ENCODE assay signal across 10 mouse cellular contexts in the genomic region with DNA sequence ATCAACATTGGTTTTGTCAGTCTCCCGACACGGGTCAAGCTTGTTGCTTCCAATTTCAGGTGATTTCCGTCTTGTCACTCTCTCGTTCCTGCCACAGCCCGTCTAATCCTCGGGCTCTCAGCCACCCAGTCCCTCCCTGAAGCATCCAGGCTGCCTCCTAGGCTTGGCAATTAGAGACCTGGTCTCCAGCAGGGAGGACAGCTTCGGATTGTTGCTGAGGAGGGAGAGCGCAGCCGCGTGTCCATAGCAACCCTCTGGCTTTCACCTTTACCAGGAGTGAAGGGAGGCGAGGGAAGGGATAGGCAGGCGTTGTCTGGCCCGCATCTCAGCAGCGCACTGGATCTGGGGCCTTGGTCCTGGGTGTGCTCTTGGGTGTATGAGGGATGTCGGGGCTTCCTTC. TPM values are rescaled to one million over a fixed set of nuclear protein-coding genes. Genes with fewer than 3 reads are reported as not detected.
DNase-seq lines count a peak whose midpoint lies in the region; ATAC-seq and TF ChIP-seq lines count a peak whose summit lies in the region.
"Had no signal": no experiment of that assay in that cellular context is flagged by ENCODE, and none has a peak within 500 bp of the region (broad histone marks: within the 10 kb centered on the region; RNA-seq: fewer than 3 reads in every experiment).

No protein-coding gene starts in this region.

- WGBS in kidney, embryonic 15.5 days: 28% methylated on average over 15 of the region's 15 CpGs
- WGBS in kidney, adult 2 months: 40% methylated on average over 15 of the region's 15 CpGs
- 12% methylated on average over 15 of the region's 15 CpGs for WGBS in forebrain, embryonic 11.5 days
- 29% methylated on average over 15 of the region's 15 CpGs for WGBS in intestine, embryonic 15.5 days
- 22% methylated on average over 15 of the region's 15 CpGs for WGBS in neural tube, embryonic 14.5 days
- WGBS in liver, embryonic 12.5 days (ENCODE audit: insufficient replicate concordance): 33% methylated on average over 15 of the region's 15 CpGs
- 36% methylated on average over 15 of the region's 15 CpGs for WGBS in liver, embryonic 11.5 days

- DNase-seq in kidney, adult 2 months: no peak
- DNase-seq in forebrain, embryonic 11.5 days (ENCODE audit: low spot score): peak; percentile 60
- no peak for DNase-seq in spleen, adult 12 weeks (ENCODE audit: low spot score)
- no peak for DNase-seq in liver, embryonic 11.5 days (ENCODE audit: low spot score)
- DNase-seq: kidney, adult 11 months; liver, embryonic 13.5 days had no signal

- H3K4me1 ChIP-seq in kidney, embryonic 15.5 days: peaks cover 4% of the 10 kb centered on the region
- no peaks in the 10 kb centered on the region for H3K4me1 ChIP-seq in kidney, adult 2 months (ENCODE audit: control insufficient read depth, insufficient read depth, low read length)
- 0 out of 2 replicates have a peak, but pooled peaks cover 3% of the 10 kb centered on the region for H3K4me1 ChIP-seq in forebrain, embryonic 11.5 days (replicated peaks; ENCODE audit: control insufficient read depth, insufficient read depth, low read length)
- H3K4me1 ChIP-seq in intestine, embryonic 15.5 days (replicated peaks): no peaks in the 10 kb centered on the region
- peaks cover 5% of the 10 kb centered on the region; the same call in 1 of the 2 replicates for H3K4me1 ChIP-seq in neural tube, embryonic 14.5 days (ENCODE audit: control insufficient read depth, insufficient read depth, low read length)
- no peaks in the 10 kb centered on the region for H3K4me1 ChIP-seq in liver, embryonic 12.5 days
- peaks cover 3% of the 10 kb centered on the region; the same call in 1 of the 2 replicates for H3K4me1 ChIP-seq in liver, embryonic 11.5 days (replicated peaks; ENCODE audit: control insufficient read depth, insufficient read depth, low read length)
- H3K4me1 ChIP-seq: liver, embryonic 13.5 days had no signal

- H3K9me3 ChIP-seq in kidney, embryonic 15.5 days (replicated peaks): peaks cover 4% of the 10 kb centered on the region
- peaks cover 1% of the 10 kb centered on the region; the same call in 1 of the 2 replicates for H3K9me3 ChIP-seq in forebrain, embryonic 11.5 days (ENCODE audit: control insufficient read depth, low read length)
- H3K9me3 ChIP-seq in intestine, embryonic 15.5 days: no peaks in the 10 kb centered on the region
- no peaks in the 10 kb centered on the region for H3K9me3 ChIP-seq in neural tube, embryonic 14.5 days (ENCODE audit: control insufficient read depth, low read length)
- H3K9me3 ChIP-seq in liver, embryonic 12.5 days (replicated peaks): peaks cover 2% of the 10 kb centered on the region; the same call in 1 of the 2 replicates
- H3K9me3 ChIP-seq in liver, embryonic 11.5 days (ENCODE audit: control insufficient read depth, low read length): peaks cover under 1% of the 10 kb centered on the region; the same call in 1 of the 2 replicates

- no peak for ATAC-seq in kidney, embryonic 15.5 days (replicated peaks; ENCODE audit: low FRiP score)
- ATAC-seq in forebrain, embryonic 11.5 days (replicated peaks; ENCODE audit: low FRiP score): peak; percentile 53; the same call in 1 of the 2 replicates
- ATAC-seq in intestine, embryonic 15.5 days: no peak
- ATAC-seq in neural tube, embryonic 14.5 days (ENCODE audit: low read depth): peak; percentile 69
- no peak for ATAC-seq in liver, embryonic 12.5 days
- ATAC-seq in liver, embryonic 11.5 days (replicated peaks; ENCODE audit: low FRiP score): no peak

- no peak overlapping the region for H3K27ac ChIP-seq in kidney, embryonic 15.5 days
- no peak overlapping the region for H3K27ac ChIP-seq in kidney, adult 2 months (ENCODE audit: insufficient read depth, low read depth, low read length)
- H3K27ac ChIP-seq in forebrain, embryonic 11.5 days (ENCODE audit: low read depth, low read length): no peak overlapping the region
- no peak overlapping the region for H3K27ac ChIP-seq in intestine, embryonic 15.5 days
- H3K27ac ChIP-seq in neural tube, embryonic 14.5 days (ENCODE audit: low read depth, low read length): peak overlapping the region; percentile 6; the same call in 1 of the 2 replicates
- H3K27ac ChIP-seq in liver, embryonic 12.5 days: no peak overlapping the region
- no peak overlapping the region for H3K27ac ChIP-seq in liver, embryonic 11.5 days (ENCODE audit: low read depth, low read length)
- H3K27ac ChIP-seq: liver, embryonic 13.5 days had no signal

- no peak for TF ChIP-seq POLR2A in kidney, adult 2 months (IDR thresholded peaks at IDR 0.05; ENCODE audit: low read depth, low read length)

- peak overlapping the region; percentile 34 for H3K4me2 ChIP-seq in kidney, embryonic 15.5 days
- H3K4me2 ChIP-seq in forebrain, embryonic 11.5 days (ENCODE audit: low read depth, low read length, severe bottlenecking): peak overlapping the region; percentile 42
- peak overlapping the region; percentile 10; the same call in 1 of the 2 replicates for H3K4me2 ChIP-seq in intestine, embryonic 15.5 days (replicated peaks)
- peak overlapping the region; percentile 19; the same call in 1 of the 2 replicates for H3K4me2 ChIP-seq in neural tube, embryonic 14.5 days (ENCODE audit: low read depth, low read length)
- no peak overlapping the region for H3K4me2 ChIP-seq in liver, embryonic 12.5 days
- H3K4me2 ChIP-seq in liver, embryonic 11.5 days: no peak overlapping the region
- H3K4me2 ChIP-seq: liver, embryonic 13.5 days had no signal

- 0 out of 2 replicates have a peak overlapping the region, but pooled peaks have one; percentile 3 for H3K9ac ChIP-seq in kidney, embryonic 15.5 days
- peak overlapping the region; percentile 14 for H3K9ac ChIP-seq in forebrain, embryonic 11.5 days (ENCODE audit: low read length)
- H3K9ac ChIP-seq in intestine, embryonic 15.5 days: no peak overlapping the region
- no peak overlapping the region for H3K9ac ChIP-seq in neural tube, embryonic 14.5 days (replicated peaks; ENCODE audit: low read depth, low read length)
- H3K9ac ChIP-seq in liver, embryonic 12.5 days: no peak overlapping the region
- H3K9ac ChIP-seq in liver, embryonic 11.5 days (ENCODE audit: low read depth, low read length): no peak overlapping the region
- H3K9ac ChIP-seq: liver, embryonic 13.5 days had no signal

- peaks cover 31% of the 10 kb centered on the region for H3K27me3 ChIP-seq in kidney, embryonic 15.5 days
- H3K27me3 ChIP-seq in kidney, adult 2 months (replicated peaks; ENCODE audit: control insufficient read depth, insufficient read depth, low read length): no peaks in the 10 kb centered on the region
- H3K27me3 ChIP-seq in forebrain, embryonic 11.5 days (ENCODE audit: control insufficient read depth, insufficient read depth, low read length): no peaks in the 10 kb centered on the region; the same call in 1 of the 2 replicates
- H3K27me3 ChIP-seq in intestine, embryonic 15.5 days (replicated peaks): peaks cover 5% of the 10 kb centered on the region; the same call in 1 of the 2 replicates
- no peaks in the 10 kb centered on the region for H3K27me3 ChIP-seq in neural tube, embryonic 14.5 days (ENCODE audit: control insufficient read depth, insufficient read depth, low read length)
- peaks cover 68% of the 10 kb centered on the region for H3K27me3 ChIP-seq in liver, embryonic 12.5 days (replicated peaks)
- H3K27me3 ChIP-seq in liver, embryonic 11.5 days (replicated peaks; ENCODE audit: control insufficient read depth, insufficient read depth, low read length): peaks cover 35% of the 10 kb centered on the region

- TF ChIP-seq CTCF in kidney, adult 2 months (conservative IDR thresholded peaks at IDR 0.05; ENCODE audit: insufficient read depth, insufficient read length, low read depth, low read length): no peak

- H3K4me3 ChIP-seq in kidney, embryonic 15.5 days (replicated peaks): 0 out of 2 replicates have a peak overlapping the region, but pooled peaks have one; percentile 2
- H3K4me3 ChIP-seq in kidney, adult 2 months (ENCODE audit: insufficient read depth, low read depth, low read length): no peak overlapping the region
- H3K4me3 ChIP-seq in forebrain, embryonic 11.5 days (ENCODE audit: low read depth, low read length): 0 out of 2 replicates have a peak overlapping the region, but pooled peaks have one; percentile 6
- H3K4me3 ChIP-seq in intestine, embryonic 15.5 days (replicated peaks): no peak overlapping the region
- no peak overlapping the region for H3K4me3 ChIP-seq in neural tube, embryonic 14.5 days (ENCODE audit: low read depth, low read length)
- no peak overlapping the region for H3K4me3 ChIP-seq in liver, embryonic 12.5 days
- no peak overlapping the region for H3K4me3 ChIP-seq in liver, embryonic 11.5 days (ENCODE audit: low read depth, low read length)
- H3K4me3 ChIP-seq: liver, embryonic 13.5 days had no signal

- H3K36me3 ChIP-seq in kidney, embryonic 15.5 days: no peaks in the 10 kb centered on the region
- no peaks in the 10 kb centered on the region for H3K36me3 ChIP-seq in kidney, adult 2 months (ENCODE audit: control insufficient read depth, insufficient read depth, low read length)
- no peaks in the 10 kb centered on the region for H3K36me3 ChIP-seq in forebrain, embryonic 11.5 days (ENCODE audit: control insufficient read depth, insufficient read depth, low read length)
- H3K36me3 ChIP-seq in intestine, embryonic 15.5 days: no peaks in the 10 kb centered on the region
- H3K36me3 ChIP-seq in neural tube, embryonic 14.5 days (ENCODE audit: control insufficient read depth, insufficient read depth, low read length): no peaks in the 10 kb centered on the region
- no peaks in the 10 kb centered on the region for H3K36me3 ChIP-seq in liver, embryonic 12.5 days
- H3K36me3 ChIP-seq in liver, embryonic 11.5 days (ENCODE audit: control insufficient read depth, insufficient read depth, low read length): no peaks in the 10 kb centered on the region
- H3K36me3 ChIP-seq: liver, embryonic 13.5 days had no signal

RNA-seq across cellular contexts. Expression of a gene that starts 8.6 kb away (rescaled TPM):
- polyA plus RNA-seq in kidney, embryonic 15.5 days (2015; fragmentation: Nextera tagmentation; extraction: Ambion mirVana): 2.1 and 3.0 TPM in 2 replicates
- polyA plus RNA-seq in kidney, adult 2 months (2012; rRNA removed): 1.3 TPM in 2 replicates
- polyA plus RNA-seq in forebrain, embryonic 11.5 days (2014; fragmentation: Nextera tagmentation; extraction: Ambion mirVana): 1.3 and 1.8 TPM in 2 replicates
- 4.4 and 4.6 TPM in 2 replicates for polyA plus RNA-seq in intestine, embryonic 15.5 days (2015; fragmentation: Nextera tagmentation; extraction: Ambion mirVana)
- 6.1 and 9.9 TPM in 2 replicates for polyA plus RNA-seq in neural tube, embryonic 14.5 days (2014; fragmentation: Nextera tagmentation; extraction: Ambion mirVana)
- polyA plus RNA-seq in liver, embryonic 12.5 days (2016; fragmentation: Nextera tagmentation; extraction: Ambion mirVana): 0.12 TPM in 1 of 2 replicates, not detected in the other
- polyA plus RNA-seq in liver, embryonic 11.5 days (2014; fragmentation: Nextera tagmentation; extraction: Ambion mirVana): 0.19 and 0.45 TPM in 2 replicates

RNA-seq across cellular contexts. Expression of a gene that starts 57.1 kb away (rescaled TPM):
- 52.6 and 59.1 TPM in 2 replicates for polyA plus RNA-seq in kidney, embryonic 15.5 days (2015; fragmentation: Nextera tagmentation; extraction: Ambion mirVana)
- polyA plus RNA-seq in kidney, adult 2 months (2012; rRNA removed): 20.6 and 27.2 TPM in 2 replicates
- polyA plus RNA-seq in forebrain, embryonic 11.5 days (2014; fragmentation: Nextera tagmentation; extraction: Ambion mirVana): 62.5 and 71.1 TPM in 2 replicates
- 62.7 and 69.6 TPM in 2 replicates for polyA plus RNA-seq in intestine, embryonic 15.5 days (2015; fragmentation: Nextera tagmentation; extraction: Ambion mirVana)
- polyA plus RNA-seq in neural tube, embryonic 14.5 days (2014; fragmentation: Nextera tagmentation; extraction: Ambion mirVana): 115 and 137 TPM in 2 replicates
- polyA plus RNA-seq in liver, embryonic 12.5 days (2016; fragmentation: Nextera tagmentation; extraction: Ambion mirVana): 39.1 and 40.5 TPM in 2 replicates
- 58.0 and 58.3 TPM in 2 replicates for polyA plus RNA-seq in liver, embryonic 11.5 days (2014; fragmentation: Nextera tagmentation; extraction: Ambion mirVana)

Comparison
In these comparisons a context has a peak if more than half of its experiments do, and no peak if none do; other contexts are left out.
1. H3K4me3 ChIP-seq: peak in kidney, embryonic 15.5 days (single experiment) and forebrain, embryonic 11.5 days (single experiment); none in kidney, adult 2 months (single experiment), intestine, embryonic 15.5 days (single experiment), neural tube, embryonic 14.5 days (single experiment), liver, embryonic 12.5 days (single experiment) and liver, embryonic 11.5 days (single experiment).
2. ATAC-seq: peak in forebrain, embryonic 11.5 days (single experiment) and neural tube, embryonic 14.5 days (single experiment); none in kidney, embryonic 15.5 days (single experiment), intestine, embryonic 15.5 days (single experiment), liver, embryonic 12.5 days (single experiment) and liver, embryonic 11.5 days (single experiment).
3. H3K4me2 ChIP-seq: peak in kidney, embryonic 15.5 days (single experiment), forebrain, embryonic 11.5 days (single experiment), intestine, embryonic 15.5 days (single experiment) and neural tube, embryonic 14.5 days (single experiment); none in liver, embryonic 12.5 days (single experiment) and liver, embryonic 11.5 days (single experiment).
4. H3K9ac ChIP-seq: peak in kidney, embryonic 15.5 days (single experiment) and forebrain, embryonic 11.5 days (single experiment); none in intestine, embryonic 15.5 days (single experiment), neural tube, embryonic 14.5 days (single experiment), liver, embryonic 12.5 days (single experiment) and liver, embryonic 11.5 days (single experiment).